Mouse (Mus musculus) ES-E14 (cell line): ENCODE results near the gene Kat7. TPM values are rescaled to one million over a fixed set of nuclear protein-coding genes. Genes with fewer than 3 reads are reported as not detected.

Source experiments
- DNase-seq: peaks from one replicate; pipeline ENCODE4 v3.0.0-alpha.2; 2013; ENCODE audit warnings: low read depth, low spot score
- H3K27ac ChIP-seq: 2 replicates; pipeline ENCODE4 v1.5.1; 2012; ENCODE audit warnings: low read depth, mild to moderate bottlenecking, low read length, moderate library complexity, mixed read lengths; ENCODE audit not compliant: poor library complexity, insufficient read depth, severe bottlenecking
- H3K36me3 ChIP-seq: 2 replicates; pipeline ENCODE4 v1.6.1; 2012; ENCODE audit warnings: mild to moderate bottlenecking, low read length, moderate library complexity, mixed read lengths; ENCODE audit not compliant: control insufficient read depth, poor library complexity, insufficient read depth, severe bottlenecking
- H3K4me1 ChIP-seq, 2 experiments: fragments of 150-350 bp in 1 of 2; sonication (generic) in 1 of 2; 2 replicates each; pipeline ENCODE4 v1.6.1; 2012; ENCODE audit warnings: low read length in 2 of 2, mild to moderate bottlenecking in 1 of 2, mixed read lengths in 1 of 2; ENCODE audit not compliant: control insufficient read depth in 2 of 2, insufficient read depth in 2 of 2, poor library complexity in 1 of 2
- H3K4me3 ChIP-seq, 2 experiments: fragments of 150-350 bp in 1 of 2; sonication (generic) in 1 of 2; 2 replicates each; pipeline ENCODE4 v1.5.1; 2012; ENCODE audit warnings: low read length in 2 of 2, low read depth in 1 of 2, mild to moderate bottlenecking in 1 of 2, mixed read lengths in 1 of 2; ENCODE audit not compliant: insufficient read depth in 1 of 2, poor library complexity in 1 of 2, severe bottlenecking in 1 of 2
- H3K9ac ChIP-seq: 2 replicates; pipeline ENCODE4 v1.6.1; 2012; ENCODE audit warnings: low read depth, mild to moderate bottlenecking, low read length, mixed read lengths; ENCODE audit not compliant: poor library complexity, insufficient read depth, severe bottlenecking
- H3K9me3 ChIP-seq: fragments of 150-350 bp; sonication (generic); 2 replicates; pipeline ENCODE4 v1.6.1; 2012; ENCODE audit warnings: low read depth, mild to moderate bottlenecking, low read length; ENCODE audit not compliant: control insufficient read depth, insufficient read depth
- CHD2 ChIP-seq: IDR thresholded peaks from 2 replicates; pipeline ENCODE4 v1.6.1; 2014; ENCODE audit warnings: mild to moderate bottlenecking, low read depth, low read length, inconsistent platforms
- HCFC1 ChIP-seq: IDR thresholded peaks from 2 replicates; pipeline ENCODE4 v1.6.1; 2012; ENCODE audit warnings: low read length, inconsistent platforms, borderline replicate concordance; ENCODE audit not compliant: insufficient read depth
- MAFK ChIP-seq: IDR thresholded peaks from 2 replicates; pipeline ENCODE4 v1.6.1; 2014; ENCODE audit warnings: mild to moderate bottlenecking, low read depth, low read length, inconsistent platforms; ENCODE audit not compliant: insufficient read depth
- ZC3H11A ChIP-seq: IDR thresholded peaks from 2 replicates; pipeline ENCODE4 v1.6.1; 2012; ENCODE audit warnings: low read depth, mild to moderate bottlenecking, inconsistent platforms, low read length, borderline replicate concordance
- ZNF384 ChIP-seq: IDR thresholded peaks from 2 replicates; pipeline ENCODE4 v1.6.1; 2012; ENCODE audit warnings: low read depth, low read length, inconsistent platforms
- in situ Hi-C, 2 experiments: fragments of 600-800 bp; cut with MboI; formaldehyde crosslinking; loops; one replicate each; pipeline ENCODE4 v1.15.1; 2025; ENCODE audit warnings: low sequenced_read_pairs in 2 of 2, inconsistent platforms in 1 of 2; ENCODE audit not compliant: unreplicated experiment in 2 of 2
- total RNA-seq: library from RNA; depleted of rRNA; stranded (reverse); fragments of 300-350 nt; gene quantifications from 2 replicates; pipeline ENCODE4 v1.2.3, GENCODE M21; 2012

Kat7 gene
- total RNA-seq, 1 experiment: 118 TPM

DNA sequence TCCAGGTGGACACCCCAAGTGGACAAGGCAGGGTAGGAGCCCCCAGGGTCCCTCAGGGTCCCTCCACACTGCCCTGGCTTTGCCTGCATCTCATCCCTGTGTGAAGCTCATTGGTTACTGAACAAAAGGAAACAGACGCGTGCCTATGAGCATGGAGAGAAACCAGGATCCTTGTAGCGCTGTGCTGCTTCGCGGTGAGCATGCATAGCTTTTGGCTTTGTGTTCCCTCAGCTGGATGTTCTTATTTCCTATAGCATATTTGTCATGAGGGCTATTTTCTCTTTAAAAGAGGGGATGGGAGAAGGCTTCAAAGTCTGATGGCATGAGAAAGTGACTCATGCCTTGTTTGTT, 45.6 kb upstream of the Kat7 start:
- DNase-seq: no peak
- Histone ChIP-seq H3K27ac (no peak overlapping the region), H3K9ac (no peak overlapping the region), H3K4me1 (peaks cover 4 to 6% of the 10 kb centered on the region in 2 experiments; a peak in 1 of 4 replicates), H3K36me3 (peaks cover 14% of the 10 kb centered on the region; the same call in 1 of the 2 replicates), H3K4me3 (no peak overlapping the region), H3K9me3 (no peaks in the 10 kb centered on the region)
- in situ Hi-C loops: no loop called here
- no peak for TF ChIP-seq ZNF384
- TF ChIP-seq HCFC1: no peak
- TF ChIP-seq CHD2: no peak
- no peak for TF ChIP-seq ZC3H11A
- TF ChIP-seq MAFK: no peak

DNA sequence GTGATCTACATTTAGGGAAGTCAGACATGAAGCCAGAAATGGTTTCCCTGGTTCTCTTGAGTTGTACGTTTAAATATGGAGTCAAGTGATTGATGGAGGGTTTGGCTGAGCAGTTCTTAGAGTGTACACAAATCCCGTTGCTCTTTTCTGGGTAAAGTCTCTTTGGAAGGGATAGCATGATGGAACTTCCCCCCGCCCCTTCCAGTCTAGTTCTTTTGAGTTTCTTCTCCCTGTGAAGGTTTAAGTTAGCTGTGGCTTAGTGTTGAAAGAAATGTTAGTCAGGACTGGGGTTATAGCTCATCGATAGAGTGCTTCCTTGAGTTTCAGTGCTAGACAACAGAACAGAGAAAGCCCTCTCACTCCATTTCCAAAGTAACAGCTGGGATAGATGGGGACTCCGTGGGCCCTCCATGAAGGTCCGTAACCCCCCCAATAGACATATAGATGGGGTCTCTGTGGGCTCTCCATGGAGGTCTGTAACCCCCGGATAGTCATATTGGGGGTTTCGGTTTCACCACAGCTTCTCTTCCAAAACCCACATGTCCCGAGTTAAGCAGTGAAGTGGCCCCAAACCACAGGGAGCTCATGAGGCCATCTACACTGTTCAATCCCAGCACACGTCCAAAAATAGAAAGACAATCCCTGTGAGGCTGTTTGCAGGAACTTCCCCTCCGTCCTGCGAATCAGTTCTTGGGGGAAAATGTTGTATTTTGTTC, 45.1 kb upstream of the Kat7 start:
- Histone ChIP-seq H3K4me1 (peaks cover 4 to 6% of the 10 kb centered on the region in 2 experiments; a peak in 1 of 4 replicates), H3K27ac (no peak overlapping the region), H3K36me3 (peaks cover 12% of the 10 kb centered on the region; the same call in 1 of the 2 replicates), H3K4me3 (no peak overlapping the region), H3K9ac (no peak overlapping the region), H3K9me3 (no peaks in the 10 kb centered on the region)
- DNase-seq: no peak
- in situ Hi-C loops: no loop called here
- TF ChIP-seq HCFC1: no peak
- TF ChIP-seq ZNF384: no peak
- TF ChIP-seq CHD2: no peak
- TF ChIP-seq MAFK: no peak
- TF ChIP-seq ZC3H11A: no peak

DNA sequence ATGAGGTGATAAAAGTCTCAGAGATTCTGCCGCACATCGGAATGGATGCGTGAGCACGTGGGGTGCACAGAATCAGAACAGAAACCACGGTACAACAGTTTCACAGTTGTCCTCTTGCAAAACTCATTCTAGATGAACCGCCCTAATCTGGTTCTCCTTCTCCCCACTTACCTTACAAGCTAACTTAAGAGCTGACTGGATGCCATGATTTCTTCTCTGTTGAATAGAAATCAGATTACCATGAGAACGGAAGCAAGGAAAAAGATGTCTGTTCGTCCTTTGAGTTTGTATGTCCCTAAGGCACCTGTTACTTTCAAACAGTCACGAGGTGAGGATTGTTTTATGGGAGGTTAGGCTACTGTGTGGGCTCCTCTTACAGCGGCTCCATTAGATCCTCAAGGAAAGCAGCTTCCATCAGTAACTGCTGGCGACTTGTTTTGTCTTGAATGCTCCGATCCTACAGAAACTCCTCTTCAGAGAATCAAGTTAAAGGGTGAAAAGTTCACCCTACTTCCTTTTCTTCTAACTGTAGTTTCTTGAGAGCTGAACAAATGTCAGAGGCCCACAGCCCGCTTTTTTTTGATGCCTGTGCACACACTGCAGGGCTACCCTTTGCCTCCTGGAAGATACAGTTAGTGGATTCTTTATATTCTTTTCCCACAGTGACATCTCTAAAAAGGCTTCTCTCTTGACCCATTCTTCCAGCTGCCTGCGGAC, 44.3 kb upstream of the Kat7 start:
- in situ Hi-C loops: no loop called here
- Histone ChIP-seq H3K27ac (no peak overlapping the region), H3K9ac (no peak overlapping the region), H3K4me3 (no peak overlapping the region), H3K4me1 (peaks cover 4 to 6% of the 10 kb centered on the region in 2 experiments; a peak in 1 of 4 replicates), H3K9me3 (no peaks in the 10 kb centered on the region), H3K36me3 (peaks cover 10% of the 10 kb centered on the region; the same call in 1 of the 2 replicates)
- TF ChIP-seq HCFC1 (no peak), ZNF384 (no peak), CHD2 (no peak), ZC3H11A (no peak), MAFK (no peak)
- no peak for DNase-seq

DNA sequence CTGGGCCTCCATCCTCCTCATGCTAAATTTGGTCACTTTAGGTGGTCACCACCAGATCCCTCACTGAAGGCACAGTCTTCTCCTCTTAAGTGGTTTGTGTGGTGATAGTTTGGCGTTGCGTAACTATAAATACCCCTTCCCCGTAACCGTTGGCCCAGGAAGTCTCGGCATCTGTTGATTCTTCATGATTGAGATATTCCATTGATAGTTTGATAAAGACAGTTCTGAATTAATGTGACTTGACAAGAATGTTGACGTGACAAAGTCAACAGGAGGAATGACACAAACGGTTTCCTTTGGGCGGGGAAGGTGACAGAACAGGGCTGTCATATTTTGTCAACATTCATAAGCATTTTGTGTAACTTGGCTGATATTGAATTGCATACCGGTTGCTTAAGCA, 43.2 kb upstream of the Kat7 start:
- peaks cover 17% of the 10 kb centered on the region; the same call in 1 of the 2 replicates for H3K36me3 ChIP-seq
- TF ChIP-seq ZC3H11A (no peak), MAFK (no peak), ZNF384 (no peak), HCFC1 (no peak), CHD2 (no peak)
- H3K9ac ChIP-seq: no peak overlapping the region
- in situ Hi-C loops: no loop called here
- H3K4me3 ChIP-seq: no peak overlapping the region
- DNase-seq: no peak
- H3K4me1 ChIP-seq: peaks cover 4 to 6% of the 10 kb centered on the region in 2 experiments; a peak in 1 of 4 replicates
- no peaks in the 10 kb centered on the region for H3K9me3 ChIP-seq
- no peak overlapping the region for H3K27ac ChIP-seq
